Mouse (Mus musculus): ENCODE results near the gene Krt24. TPM values are rescaled to one million over a fixed set of nuclear protein-coding genes. Genes with fewer than 3 reads are reported as not detected.

Krt24 gene
- total and polyA plus RNA-seq, 2 experiments from 2014 or later = 0.23 TPM; not detected in 1

- peak overlapping the region; percentile 71 for H3K4me3 ChIP-seq (ENCODE audit: low read length)
- WGBS = 24% methylated on average over 15 of the region's 15 CpGs
- no peak for ATAC-seq
- H3K27ac ChIP-seq = peak overlapping the region; percentile 96
- H3K27me3 ChIP-seq (ENCODE audit: insufficient read depth, low read length) = no peaks in the 10 kb centered on the region
- DNase-seq (ENCODE audit: low spot score) = no peak
- no peak for TF ChIP-seq CTCF (IDR thresholded peaks at IDR 0.05; ENCODE audit: low read depth)
- H3K36me3 ChIP-seq (ENCODE audit: insufficient read depth, low read length) = peaks cover 2% of the 10 kb centered on the region; the same call in 1 of the 2 replicates
- no peaks in the 10 kb centered on the region for H3K4me1 ChIP-seq (ENCODE audit: insufficient read depth, low read length)
- peak overlapping the region; percentile 72 for H3K4me2 ChIP-seq (ENCODE audit: low read depth, low read length)
- peak overlapping the region; percentile 97 for H3K9ac ChIP-seq (replicated peaks; ENCODE audit: low read length)
- no peaks in the 10 kb centered on the region for H3K9me3 ChIP-seq (ENCODE audit: low read length)
Observed at GRCm38 (mm10) chr11:99231049-99231816, 53.8 kb downstream of the Krt24 start.

DNA sequence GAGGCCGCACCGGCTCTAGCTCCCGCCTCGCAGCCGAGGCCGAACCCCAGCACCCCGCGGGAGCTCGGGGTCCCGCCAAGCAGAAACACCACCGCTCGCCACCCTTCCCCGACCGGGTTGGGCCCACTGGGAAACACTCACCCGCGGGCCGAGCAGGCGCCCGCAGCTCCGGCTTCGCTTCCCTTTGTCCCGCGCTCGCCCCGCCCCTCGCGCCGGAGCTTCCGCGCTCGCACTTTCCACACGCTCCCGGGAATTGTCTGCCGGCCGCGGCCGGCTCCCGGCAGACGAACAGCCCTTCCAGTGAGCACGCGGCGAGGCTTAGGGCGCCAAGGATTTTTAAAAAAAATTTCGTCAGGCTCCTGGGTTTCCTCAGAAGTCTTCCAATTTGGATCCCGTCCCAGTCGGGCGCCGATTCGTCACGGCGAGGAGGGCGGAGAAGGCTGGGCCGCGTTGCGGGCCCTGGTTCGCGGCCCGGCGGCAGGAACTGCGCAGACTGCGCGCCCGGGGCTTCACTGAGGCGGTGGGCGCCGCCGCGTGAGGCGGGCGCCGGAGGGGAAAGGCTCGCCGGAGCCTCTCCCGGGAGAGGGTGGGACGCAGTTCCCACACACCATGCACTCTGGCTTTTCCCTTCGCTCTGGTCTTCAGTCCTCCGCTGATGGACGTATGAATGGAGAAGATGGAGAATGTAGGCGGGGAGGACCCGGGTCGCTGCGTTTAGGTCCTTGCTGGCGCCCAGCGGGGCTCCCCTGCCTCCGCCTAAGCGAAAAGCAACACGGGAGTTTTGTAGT lies 54.6 kb downstream of the Krt24 start, which contains the start of gene Smarce1:
TSS of gene Smarce1 (minus strand) at position 757 of the 788 bp plus-strand sequence.
- WGBS = under 1% methylated on average over 84 of the region's 87 CpGs
- peak; percentile 88 for DNase-seq (ENCODE audit: low spot score)
- TF ChIP-seq CTCF (IDR thresholded peaks at IDR 0.05; ENCODE audit: low read depth) = no peak

More for the DNA sequence above, 54.6 kb downstream of the Krt24 start, which contains the start of gene Smarce1:
- H3K9ac ChIP-seq (replicated peaks; ENCODE audit: low read length) = peak within 1 kb of the TSS; percentile 97
- peaks cover 4% of the 10 kb centered on the region; the same call in 1 of the 2 replicates for H3K36me3 ChIP-seq (ENCODE audit: insufficient read depth, low read length)
- H3K4me3 ChIP-seq (ENCODE audit: low read length) = peak within 1 kb of the TSS; percentile 71
- H3K4me2 ChIP-seq (ENCODE audit: low read depth, low read length) = peak within 1 kb of the TSS; percentile 72
- no peaks in the 10 kb centered on the region for H3K27me3 ChIP-seq (ENCODE audit: insufficient read depth, low read length)
- H3K4me1 ChIP-seq (ENCODE audit: insufficient read depth, low read length) = no peaks in the 10 kb centered on the region
- peak; percentile 92 for ATAC-seq
- H3K27ac ChIP-seq = peak within 1 kb of the TSS; percentile 96
- H3K9me3 ChIP-seq (ENCODE audit: low read length) = no peaks in the 10 kb centered on the region

Other genes starting within 250 kb of the Krt24 start
- gene Igfbp4, start 244.0 kb downstream of the Krt24 start, total RNA-seq (2014; rRNA removed) = 81.3 and 82.2 TPM in 2 replicates
- 96.3 and 103 TPM in 2 replicates for gene Igfbp4, start 244.0 kb downstream of the Krt24 start, polyA plus RNA-seq (2015; fragmentation: Nextera tagmentation; extraction: Ambion mirVana)
- gene Tns4, start 196.0 kb downstream of the Krt24 start, total RNA-seq (2014; rRNA removed) = 1.3 TPM in 1 of 2 replicates, not detected in the other
- 0.08 TPM in 1 of 2 replicates, not detected in the other for gene Tns4, start 196.0 kb downstream of the Krt24 start, polyA plus RNA-seq (2015; fragmentation: Nextera tagmentation; extraction: Ambion mirVana)
- gene Ccr7, start 130.2 kb downstream of the Krt24 start, total RNA-seq (2014; rRNA removed) = 0.40 TPM in 1 of 2 replicates, not detected in the other
- gene Ccr7, start 130.2 kb downstream of the Krt24 start, polyA plus RNA-seq (2015; fragmentation: Nextera tagmentation; extraction: Ambion mirVana) = not detected in 2 replicates
- gene Smarce1, start 54.2 kb downstream of the Krt24 start, total RNA-seq (2014; rRNA removed) = 60.6 and 66.7 TPM in 2 replicates
- 186 and 188 TPM in 2 replicates for gene Smarce1, start 54.2 kb downstream of the Krt24 start, polyA plus RNA-seq (2015; fragmentation: Nextera tagmentation; extraction: Ambion mirVana)
- 9.0 and 10.7 TPM in 2 replicates for gene Krt222, start 41.2 kb downstream of the Krt24 start, total RNA-seq (2014; rRNA removed)
- gene Krt222, start 41.2 kb downstream of the Krt24 start, polyA plus RNA-seq (2015; fragmentation: Nextera tagmentation; extraction: Ambion mirVana) = 12.8 and 12.9 TPM in 2 replicates
- 1.3 and 1.4 TPM in 2 replicates for gene Krt25, start 37.7 kb upstream of the Krt24 start, total RNA-seq (2014; rRNA removed)
- 1.3 and 1.4 TPM in 2 replicates for gene Krt25, start 37.7 kb upstream of the Krt24 start, polyA plus RNA-seq (2015; fragmentation: Nextera tagmentation; extraction: Ambion mirVana)
- gene Krt26, start 52.7 kb upstream of the Krt24 start, total RNA-seq (2014; rRNA removed) = 0.50 and 0.99 TPM in 2 replicates
- 0.50 and 0.79 TPM in 2 replicates for gene Krt26, start 52.7 kb upstream of the Krt24 start, polyA plus RNA-seq (2015; fragmentation: Nextera tagmentation; extraction: Ambion mirVana)
- 0.40 and 0.89 TPM in 2 replicates for gene Krt27, start 65.8 kb upstream of the Krt24 start, total RNA-seq (2014; rRNA removed)
- 0.34 and 0.35 TPM in 2 replicates for gene Krt27, start 65.8 kb upstream of the Krt24 start, polyA plus RNA-seq (2015; fragmentation: Nextera tagmentation; extraction: Ambion mirVana)
- gene Krt28, start 89.6 kb upstream of the Krt24 start, total RNA-seq (2014; rRNA removed) = 0.05 and 0.75 TPM in 2 replicates
- gene Krt28, start 89.6 kb upstream of the Krt24 start, polyA plus RNA-seq (2015; fragmentation: Nextera tagmentation; extraction: Ambion mirVana) = 0.58 and 0.67 TPM in 2 replicates
- 1.7 and 1.9 TPM in 2 replicates for gene Krt10, start 104.1 kb upstream of the Krt24 start, total RNA-seq (2014; rRNA removed)
- gene Krt10, start 104.1 kb upstream of the Krt24 start, polyA plus RNA-seq (2015; fragmentation: Nextera tagmentation; extraction: Ambion mirVana) = 40.4 and 45.1 TPM in 2 replicates
- 0.68 TPM in 2 replicates for gene Krt12, start 137.0 kb upstream of the Krt24 start, total RNA-seq (2014; rRNA removed)
- 0.50 and 0.53 TPM in 2 replicates for gene Krt12, start 137.0 kb upstream of the Krt24 start, polyA plus RNA-seq (2015; fragmentation: Nextera tagmentation; extraction: Ambion mirVana)
- 0.18 TPM in 1 of 2 replicates, not detected in the other for gene Krt20, start 152.9 kb upstream of the Krt24 start, total RNA-seq (2014; rRNA removed)
- 0.11 and 0.24 TPM in 2 replicates for gene Krt20, start 152.9 kb upstream of the Krt24 start, polyA plus RNA-seq (2015; fragmentation: Nextera tagmentation; extraction: Ambion mirVana)
- not detected in 2 replicates for gene Krt23, start 207.9 kb upstream of the Krt24 start, total RNA-seq (2014; rRNA removed)
- gene Krt23, start 207.9 kb upstream of the Krt24 start, polyA plus RNA-seq (2015; fragmentation: Nextera tagmentation; extraction: Ambion mirVana) = 0.40 and 0.41 TPM in 2 replicates
- gene Krt39, start 236.1 kb upstream of the Krt24 start, total RNA-seq (2014; rRNA removed) = not detected in 2 replicates
- gene Krt39, start 236.1 kb upstream of the Krt24 start, polyA plus RNA-seq (2015; fragmentation: Nextera tagmentation; extraction: Ambion mirVana) = not detected in 2 replicates

Data from hindbrain, postnatal 0 days (tissue).